Mouse (Mus musculus): Measurements from ENCODE around the gene Unc13a.

GRCm38 (mm10) chr8:71692509-71692908, 21.0 kb upstream of the Unc13a start:
- no peak for TF ChIP-seq HCFC1 (IDR thresholded peaks at IDR 0.05; ENCODE audit: borderline replicate concordance, insufficient read depth, low read length)
- TF ChIP-seq MAFK (IDR thresholded peaks at IDR 0.05; ENCODE audit: insufficient read depth, low read depth, low read length): no peak
- TF ChIP-seq CHD2 (IDR thresholded peaks at IDR 0.05; ENCODE audit: low read depth, low read length): no peak
- no peak for TF ChIP-seq ZNF384 (IDR thresholded peaks at IDR 0.05; ENCODE audit: low read depth, low read length)
